Mouse (Mus musculus) erythroblast, embryonic 14.5 days (primary cell): ENCODE results near the gene Gm3383.
"Not testable (repeated sequence)": the region's sequence is repeated elsewhere in the genome, so short reads cannot be mapped to it uniquely, and the experiment has no call there.

Experiments used
- GATA1 ChIP-seq: IDR thresholded peaks from 2 replicates; pipeline ENCODE4 v1.6.1; 2012; ENCODE audit warnings: low read length, inconsistent platforms, mixed read lengths
- TAL1 ChIP-seq: IDR thresholded peaks from 3 replicates; pipeline ENCODE4 v1.6.1; 2012; ENCODE audit warnings: low read length, inconsistent platforms, mixed read lengths

DNA sequence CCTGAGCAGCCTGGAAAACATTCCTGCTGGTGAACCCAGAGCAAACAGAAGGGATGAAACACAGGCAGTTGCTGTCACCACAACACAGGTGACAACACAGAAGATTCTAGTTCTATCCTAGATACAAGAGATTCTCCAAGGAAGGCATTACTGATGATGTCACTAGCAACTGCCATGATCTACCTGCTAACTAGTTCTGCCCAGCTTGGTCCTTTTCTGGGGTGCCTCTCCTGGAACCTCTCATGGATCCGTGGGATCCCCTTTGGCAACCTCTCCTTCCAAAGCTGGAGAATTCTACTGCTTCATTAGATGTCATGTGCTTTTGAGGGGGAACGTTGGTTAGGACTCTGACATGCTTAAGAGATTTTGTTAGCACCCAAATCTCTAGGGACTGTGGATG lies 120.4 kb downstream of the Gm3383 start, which contains the start of gene Gm9603:
- TF ChIP-seq TAL1, GATA1: not testable (repeated sequence)
